Mouse (Mus musculus): Measurements from ENCODE around the gene Tymp.

Tymp gene

GRCm38 (mm10) chr15:89373762-89374248, 3.0 kb downstream of the Tymp start, which contains the start of gene Sco2:
Gene Sco2 (minus strand): TSS chr15:89373846.
- DNase-seq (ENCODE audit: low spot score), result peak; percentile 96

DNA sequence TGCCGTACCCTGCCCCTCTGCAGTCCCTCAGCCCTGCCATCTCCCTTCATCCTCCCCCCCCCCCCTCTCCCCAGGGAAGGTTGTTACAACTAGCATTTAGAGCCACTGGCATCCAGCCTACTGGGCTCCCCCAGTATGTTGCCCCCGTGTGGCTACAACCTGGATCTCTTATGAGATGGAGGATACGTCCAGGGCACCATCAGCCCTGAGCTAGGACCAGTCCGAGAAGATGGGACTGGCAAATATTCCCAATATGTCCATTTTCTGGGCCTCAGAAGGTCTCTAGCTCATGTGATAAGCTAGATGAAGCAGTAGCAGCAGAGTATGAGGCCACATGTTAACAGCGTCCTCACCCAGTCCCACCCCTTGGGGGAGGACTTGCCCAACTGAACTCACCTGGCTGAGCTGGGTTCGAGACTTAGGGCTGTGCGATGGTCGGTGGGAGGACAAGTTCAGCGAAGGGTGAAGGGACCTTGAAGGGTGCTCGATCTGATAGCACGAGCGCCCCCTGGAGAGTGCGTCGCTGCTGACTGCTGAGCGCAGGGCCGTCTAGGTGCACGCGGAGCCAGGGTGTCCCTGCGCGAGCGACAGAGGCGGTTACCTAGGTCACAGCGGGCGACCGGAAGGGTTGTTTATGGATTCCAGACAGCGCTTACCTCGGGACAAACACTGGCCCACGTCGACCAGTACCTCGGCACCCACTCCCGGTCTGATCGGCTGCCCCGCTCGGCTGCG, 3.6 kb downstream of the Tymp start:
- peak; percentile 89 for DNase-seq (ENCODE audit: low spot score)

GRCm38 (mm10) chr15:89372536-89372935, 4.3 kb downstream of the Tymp start:
- no peak for DNase-seq (ENCODE audit: low spot score)

GRCm38 (mm10) chr15:89372068-89372467, 4.8 kb downstream of the Tymp start:
- DNase-seq (ENCODE audit: low spot score), result no peak

- DNase-seq (ENCODE audit: low spot score), result no peak
Measured at GRCm38 (mm10) chr15:89365141-89365551, 11.7 kb downstream of the Tymp start.

- no peak for DNase-seq (ENCODE audit: low spot score)
Measured at GRCm38 (mm10) chr15:89363051-89363450, 13.8 kb downstream of the Tymp start.

DNA sequence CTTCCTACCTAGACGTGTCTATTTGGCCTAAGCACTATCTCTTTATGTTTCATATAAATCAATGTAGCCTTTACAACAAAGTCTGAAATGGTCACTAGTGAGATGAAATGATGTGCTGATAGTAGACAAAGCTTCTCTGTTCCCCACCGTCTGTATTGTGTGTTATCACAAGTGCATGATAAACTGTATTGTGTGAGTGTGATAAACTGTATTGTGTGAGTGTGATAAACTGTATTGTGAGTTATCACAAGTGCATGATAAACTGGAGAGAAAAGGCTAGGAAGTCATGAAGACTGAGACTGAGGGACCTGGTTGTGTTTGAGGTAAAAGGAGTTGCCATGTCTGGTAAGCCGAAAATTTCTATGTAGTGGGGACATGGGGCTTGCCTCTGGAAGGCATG, 18.1 kb downstream of the Tymp start:
- DNase-seq (ENCODE audit: low spot score), result no peak

- peak; percentile 57 for DNase-seq (ENCODE audit: low spot score)
Measured at GRCm38 (mm10) chr15:89356372-89356771, 20.5 kb downstream of the Tymp start.

DNA sequence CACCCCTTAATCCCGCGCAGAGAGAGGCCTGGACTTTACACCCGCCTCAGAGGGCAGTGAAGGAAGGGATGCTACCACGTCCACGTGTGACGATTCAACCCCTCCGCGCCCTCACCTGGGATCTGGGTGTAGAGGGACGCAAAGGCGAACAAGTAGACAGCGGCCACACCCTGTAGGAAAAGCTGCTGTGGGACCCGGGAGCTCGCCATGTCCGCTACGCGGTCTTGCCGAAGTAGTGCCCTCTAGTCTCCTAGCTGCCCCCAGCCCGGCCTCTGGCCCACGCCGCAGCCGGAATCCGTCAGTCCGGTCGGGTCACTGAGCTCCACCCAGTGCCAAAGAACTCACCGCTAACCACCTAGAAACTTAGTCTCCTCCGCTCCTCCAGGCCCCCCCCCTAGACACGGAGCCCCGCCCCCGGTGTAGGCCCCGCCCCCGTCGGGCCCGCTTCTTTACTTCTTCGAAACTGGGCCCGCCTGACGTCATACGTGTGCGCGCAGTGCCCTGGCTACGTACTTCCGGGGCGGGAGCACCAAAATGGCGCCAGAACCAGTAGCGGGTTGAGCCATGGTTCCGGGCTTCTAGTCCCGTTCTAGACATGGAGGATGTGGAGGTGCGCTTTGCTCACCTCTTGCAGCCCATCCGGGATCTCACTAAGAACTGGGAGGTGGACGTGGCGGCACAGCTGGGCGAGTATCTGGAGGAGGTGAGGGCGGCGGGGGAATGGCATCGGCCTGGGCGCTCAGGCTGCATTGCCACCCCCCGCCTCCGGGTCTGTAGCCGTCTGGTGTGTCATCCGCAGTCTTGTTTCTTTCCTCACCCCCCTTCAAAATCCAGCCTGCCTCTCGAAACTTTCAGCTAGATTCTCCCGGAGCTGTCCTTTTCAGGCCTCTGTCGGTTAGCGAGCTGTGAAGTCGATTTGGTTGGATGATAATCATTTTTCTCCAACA, 21.3 kb downstream of the Tymp start, which contains the start of the genes Lmf2 and Ncaph2:
TSS of gene Lmf2 (minus strand) at position 419 of the 947 bp plus-strand sequence.
TSS of gene Ncaph2 (plus strand) at position 479 of the 947 bp plus-strand sequence.
- peak; percentile 96 for DNase-seq (ENCODE audit: low spot score)

GRCm38 (mm10) chr15:89354455-89354854, 22.4 kb downstream of the Tymp start:
- DNase-seq (ENCODE audit: low spot score), result no peak

DNA sequence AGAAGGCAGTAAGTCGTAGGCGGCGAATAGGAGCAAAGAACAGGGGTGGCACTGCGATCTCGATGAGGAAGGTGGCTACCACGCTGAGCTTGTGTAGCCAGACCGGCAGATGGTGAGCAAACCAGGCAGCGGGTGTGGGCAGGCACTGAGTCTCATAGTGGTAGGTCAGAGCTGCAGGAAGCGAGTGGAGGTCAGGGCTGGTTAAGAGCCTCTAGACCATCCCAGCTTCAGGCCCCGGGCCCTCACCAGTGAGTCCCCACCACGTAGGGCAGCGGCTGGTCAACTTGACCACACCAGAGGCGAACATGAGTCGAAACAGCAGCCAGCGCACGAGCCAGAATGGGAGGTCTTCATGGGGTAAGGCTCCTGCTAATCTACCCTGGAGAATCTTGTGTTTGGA, 23.0 kb downstream of the Tymp start:
- DNase-seq (ENCODE audit: low spot score), result no peak

DNA sequence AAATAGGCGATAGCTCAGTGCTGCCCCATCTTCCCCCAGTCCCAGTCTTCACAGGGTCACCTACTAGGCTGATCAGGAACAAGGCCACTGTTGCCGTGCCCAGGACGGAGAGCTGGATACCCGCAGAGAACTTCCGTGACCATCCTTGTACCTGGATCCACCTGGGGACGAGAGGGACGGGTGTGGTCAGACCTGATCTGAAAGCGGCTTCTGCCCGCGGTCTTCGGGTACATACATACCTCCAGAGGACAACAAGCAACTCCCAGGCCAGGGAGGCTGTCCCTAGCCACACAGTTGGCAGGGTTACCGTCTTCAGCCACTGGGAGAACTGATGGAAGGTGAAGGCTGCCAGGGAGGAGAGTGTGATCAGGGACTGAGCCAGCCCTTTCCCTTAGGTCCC, 24.0 kb downstream of the Tymp start:
- no peak for DNase-seq (ENCODE audit: low spot score)

GRCm38 (mm10) chr15:89352054-89352453, 24.8 kb downstream of the Tymp start:
- DNase-seq (ENCODE audit: low spot score), result no peak

DNA sequence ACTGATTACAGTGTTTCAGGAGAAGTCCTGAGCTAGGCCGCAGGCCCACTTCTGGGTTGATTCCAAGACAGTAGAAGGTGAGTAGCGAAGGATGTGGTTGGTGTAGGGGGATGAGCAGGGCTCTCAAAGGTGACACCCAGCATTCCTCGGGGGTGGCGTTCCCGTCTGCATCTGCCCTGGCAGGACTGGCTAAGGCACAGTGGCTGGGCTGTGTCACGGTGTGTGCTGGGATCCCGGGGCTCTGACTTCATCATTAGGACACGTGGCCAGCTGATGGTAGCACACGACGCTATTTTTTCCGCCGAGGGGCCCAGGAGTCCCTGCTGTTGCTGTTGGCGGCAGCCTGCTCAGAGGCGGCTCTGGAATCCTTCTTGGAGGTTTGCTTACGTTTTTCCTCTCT, 25.5 kb downstream of the Tymp start:
- DNase-seq (ENCODE audit: low spot score), result no peak

DNA sequence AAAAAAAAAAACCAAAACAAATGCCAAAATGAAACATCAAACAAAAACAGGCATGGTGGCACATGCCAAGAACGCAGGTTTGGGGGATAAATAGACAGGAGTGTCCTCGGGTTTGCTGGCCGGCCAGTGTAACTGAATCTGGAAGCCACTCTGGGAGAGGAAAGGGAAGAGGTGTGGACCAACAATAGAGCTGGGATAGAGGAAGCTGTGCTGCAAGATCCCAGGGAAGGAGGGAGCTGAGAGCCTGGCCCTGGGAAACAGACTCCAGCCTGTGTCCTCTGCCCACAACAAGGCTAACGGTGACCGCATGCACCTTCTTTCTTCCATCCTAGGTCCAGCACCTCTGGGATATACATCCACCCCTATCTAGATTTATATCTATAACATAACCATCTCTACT, 26.4 kb downstream of the Tymp start:
- DNase-seq (ENCODE audit: low spot score), result no peak

DNA sequence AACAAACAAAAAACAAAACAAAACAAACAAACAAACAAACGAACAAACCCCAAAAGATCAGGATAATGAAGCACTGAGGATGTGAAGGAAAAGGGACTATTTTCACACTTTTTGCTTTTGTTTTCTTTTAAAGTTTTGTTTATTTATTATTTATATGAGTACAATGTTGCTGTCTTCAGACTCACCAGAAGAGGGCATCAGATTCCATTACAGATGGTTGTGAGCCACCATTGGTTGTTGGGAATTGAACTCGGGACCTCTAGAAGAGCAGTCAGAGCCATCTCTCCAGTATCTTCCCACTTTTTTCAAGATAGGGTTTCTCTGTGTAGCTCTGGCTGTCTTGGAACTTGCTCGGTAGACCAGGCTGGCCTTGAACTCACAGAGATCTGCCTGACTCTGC, 33.5 kb downstream of the Tymp start:
- DNase-seq (ENCODE audit: low spot score), result no peak

DNA sequence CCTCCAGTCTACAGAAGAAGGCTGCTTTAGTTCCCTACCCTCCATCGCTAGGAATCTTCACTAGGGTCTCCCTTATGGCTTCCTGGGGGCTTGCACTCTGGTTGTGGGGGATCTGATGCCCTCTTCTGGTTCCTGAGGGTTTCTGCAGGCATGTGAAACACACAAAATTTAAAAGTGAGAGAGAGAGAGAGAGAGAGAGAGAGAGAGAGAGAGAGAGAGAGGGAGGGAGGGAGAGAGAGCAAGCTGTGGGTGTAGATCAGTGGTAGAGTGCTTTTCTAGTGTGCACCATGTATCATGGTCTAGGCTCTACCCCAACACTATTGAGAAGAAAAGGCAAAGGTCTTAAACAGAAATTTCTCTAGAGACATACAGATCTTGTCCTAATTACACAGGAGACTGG, 35.2 kb downstream of the Tymp start:
- DNase-seq (ENCODE audit: low spot score), result no peak

DNA sequence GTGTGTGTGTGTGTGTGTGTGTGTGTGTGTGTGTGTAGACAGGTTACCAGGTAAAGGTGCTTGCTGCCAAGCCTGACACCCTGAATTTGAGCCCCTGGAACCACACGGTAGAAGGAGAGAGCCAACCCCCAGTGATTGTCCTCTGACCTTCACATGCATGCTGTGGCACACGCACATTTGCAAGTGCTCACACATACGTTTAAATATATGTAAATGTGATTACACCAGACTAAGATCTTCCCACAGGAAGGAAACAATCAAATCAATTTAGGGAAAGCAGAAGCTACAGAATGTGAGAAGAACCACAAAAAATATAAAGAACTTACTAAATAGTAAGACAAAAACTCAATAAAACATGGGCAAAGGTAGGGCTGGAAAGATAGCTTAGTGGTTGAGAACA, 36.7 kb downstream of the Tymp start:
- DNase-seq (ENCODE audit: low spot score), result no peak

- no peak for DNase-seq (ENCODE audit: low spot score)
Measured at GRCm38 (mm10) chr15:89339696-89340095, 37.1 kb downstream of the Tymp start.

- DNase-seq (ENCODE audit: low spot score), result no peak
Measured at GRCm38 (mm10) chr15:89336422-89336821, 40.4 kb downstream of the Tymp start.

DNA sequence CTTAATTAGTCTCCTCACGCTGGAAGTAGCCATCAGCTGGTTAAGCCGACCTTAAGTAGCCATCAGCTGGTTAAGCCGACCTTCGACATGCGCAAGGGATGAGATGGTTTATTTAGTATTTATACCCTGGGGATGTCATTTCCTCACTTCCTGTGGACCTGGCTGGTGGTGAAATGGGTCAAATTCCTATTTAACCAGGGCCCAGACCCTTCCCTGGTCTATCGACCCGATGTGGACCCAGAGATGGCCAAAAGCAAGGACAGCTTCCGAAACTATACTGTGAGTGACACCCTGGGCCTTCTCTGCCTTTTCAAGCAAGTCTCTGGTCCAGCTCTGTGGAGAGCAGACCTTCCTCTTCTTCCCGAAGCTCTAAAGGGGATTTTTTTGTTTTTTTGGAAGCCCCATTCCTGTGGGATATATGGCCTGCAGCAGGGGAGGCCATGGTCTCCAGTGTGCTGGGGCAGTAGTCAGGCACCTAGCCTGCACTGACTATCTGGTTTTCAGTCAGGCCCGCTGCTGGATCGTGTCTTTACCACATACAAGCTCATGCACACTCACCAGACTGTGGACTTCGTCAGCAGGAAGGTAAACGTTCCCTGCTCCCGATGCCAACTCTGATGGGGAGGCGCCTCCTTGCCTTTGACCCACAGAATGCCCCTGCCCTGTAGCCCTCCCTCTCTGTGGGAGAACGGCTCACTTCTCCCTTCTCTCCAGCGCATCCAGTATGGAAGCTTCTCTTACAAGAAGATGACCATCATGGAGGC, 41.9 kb downstream of the Tymp start:
- no peak for DNase-seq (ENCODE audit: low spot score)

- no peak for DNase-seq (ENCODE audit: low spot score)
Measured at GRCm38 (mm10) chr15:89334271-89334670, 42.6 kb downstream of the Tymp start, which contains the start of gene Miox. Gene Miox (plus strand): TSS chr15:89334398.
